Mouse (Mus musculus): ENCODE results near the gene Supv3l1.
A peak's percentile ranks its signal among the peaks of the same experiment; 100 is the strongest.

Gene Supv3l1

GRCm38 (mm10) chr10:62412906-62413605, 36.5 kb downstream of the Supv3l1 start:
- DNase-seq (ENCODE audit: low spot score): no peak

- DNase-seq (ENCODE audit: low spot score): no peak
These were observed 37.8 kb downstream of the Supv3l1 start for GRCm38 (mm10) chr10:62411431-62412410.

- peak; percentile 64 for DNase-seq (ENCODE audit: low spot score)
These were observed 38.6 kb downstream of the Supv3l1 start for GRCm38 (mm10) chr10:62410943-62411342.

GRCm38 (mm10) chr10:62404901-62405300, 44.6 kb downstream of the Supv3l1 start:
- DNase-seq (ENCODE audit: low spot score): no peak

DNA sequence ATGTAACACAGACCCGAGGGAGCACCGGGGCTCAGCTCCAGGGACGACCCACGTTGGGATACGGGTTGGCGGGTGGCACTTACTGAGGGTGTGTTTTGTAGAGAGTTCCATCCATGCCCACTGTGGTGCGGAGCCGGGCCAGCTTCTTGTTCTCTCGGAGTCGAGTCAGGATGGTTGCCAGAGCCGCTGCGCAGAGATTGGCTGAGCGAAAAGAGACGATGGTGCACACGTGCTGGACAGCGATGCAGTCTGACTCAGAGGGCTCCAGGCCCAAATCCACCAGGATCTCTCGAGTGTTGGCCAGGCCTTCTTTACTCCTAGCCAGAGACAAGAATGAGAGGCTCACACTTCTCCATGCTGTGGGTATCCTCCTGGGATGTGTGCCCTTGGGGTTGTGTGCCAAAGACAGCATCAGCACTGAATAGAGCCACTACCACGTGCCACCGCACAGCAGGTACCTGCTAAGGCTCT, 47.9 kb downstream of the Supv3l1 start:
- peak; percentile 27 for DNase-seq (ENCODE audit: low spot score)

DNA sequence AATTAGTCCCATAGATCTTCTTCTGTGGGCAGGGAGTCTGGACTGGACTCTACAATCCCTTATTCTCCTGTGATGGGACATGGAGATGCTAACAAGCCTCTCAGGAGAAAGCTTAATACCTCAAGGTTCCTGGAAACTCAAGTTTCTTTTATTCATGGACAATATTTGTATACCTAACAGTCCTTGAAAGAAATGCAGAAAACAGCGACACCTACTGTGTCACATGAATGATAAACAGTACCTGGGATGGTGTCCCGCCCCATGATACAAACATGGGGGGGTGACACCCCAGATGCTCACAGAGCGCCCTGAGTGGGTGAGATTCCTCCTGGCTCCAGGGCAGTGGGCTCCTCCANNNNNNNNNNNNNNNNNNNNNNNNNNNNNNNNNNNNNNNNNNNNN, 66.5 kb downstream of the Supv3l1 start:
- no peak for DNase-seq (ENCODE audit: low spot score)

DNA sequence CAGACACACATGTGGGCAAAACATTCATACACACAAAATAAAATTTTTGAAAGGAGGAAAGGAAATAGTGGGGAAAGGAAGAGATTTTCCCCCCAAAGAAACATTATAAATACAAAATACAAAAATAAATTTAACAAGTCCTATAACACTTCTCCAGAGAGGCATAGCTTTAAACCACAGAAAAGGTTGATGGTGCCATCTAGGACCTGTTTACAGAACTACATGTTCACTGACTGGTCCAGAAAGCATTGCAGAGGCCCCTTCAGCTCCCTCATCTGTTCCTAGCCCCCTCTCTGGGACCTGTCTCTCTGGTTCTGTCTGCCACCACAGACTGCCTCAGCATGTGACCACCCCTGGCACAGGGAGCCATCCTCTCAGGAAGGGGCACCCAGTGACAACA, 68.6 kb downstream of the Supv3l1 start:
- no peak for DNase-seq (ENCODE audit: low spot score)

- no peak for DNase-seq (ENCODE audit: low spot score)
These were observed 69.7 kb downstream of the Supv3l1 start, which contains the start of gene Hk1 for GRCm38 (mm10) chr10:62379808-62380207. Hk1 (minus strand) TSS chr10:62379908.
